ENCODE assay signal across 10 mouse cellular contexts in genomic region chr14:96908737-96909136, GRCm38 (mm10).
DNase-seq lines count a peak whose midpoint lies in the region; ATAC-seq and TF ChIP-seq lines count a peak whose summit lies in the region.
"Had no signal": no experiment of that assay in that cellular context is flagged by ENCODE, and none has a peak within 500 bp of the region (broad histone marks: within the 10 kb centered on the region; RNA-seq: fewer than 3 reads in every experiment).

No protein-coding gene starts in this region.

- H3K4me3 ChIP-seq in thymus, adult 2 months (ENCODE audit: control insufficient read depth, insufficient read depth, low read length) = no peak overlapping the region

- H3K27me3 ChIP-seq in thymus, adult 2 months (ENCODE audit: control insufficient read depth, insufficient read depth, low read length) = no peaks in the 10 kb centered on the region

- 8% methylated on average over 2 of the region's 2 CpGs for WGBS in thymus, adult 2 months

- no peaks in the 10 kb centered on the region for H3K36me3 ChIP-seq in thymus, adult 2 months (ENCODE audit: control insufficient read depth, insufficient read depth, low read length)

- no peak for TF ChIP-seq POLR2A in thymus, adult 2 months (IDR thresholded peaks at IDR 0.05; ENCODE audit: control insufficient read depth, extremely low read depth, insufficient read depth, low read length, poor library complexity)

- no peaks in the 10 kb centered on the region for H3K4me1 ChIP-seq in thymus, adult 2 months (replicated peaks; ENCODE audit: control insufficient read depth, insufficient read depth, low read length)

- no peak overlapping the region for H3K27ac ChIP-seq in thymus, adult 2 months (ENCODE audit: control insufficient read depth, insufficient read depth, low read length)

- peak; percentile 92 for ATAC-seq in megakaryocyte progenitor cell, adult 5-6 weeks (replicated peaks; ENCODE audit: poor library complexity)
- ATAC-seq in frontal cortex, adult (ENCODE audit: low TSS enrichment) = no peak

- TF ChIP-seq CTCF in thymus, adult 2 months (IDR thresholded peaks at IDR 0.05; ENCODE audit: borderline replicate concordance, control insufficient read depth, extremely low read depth, insufficient read depth, low read length, poor library complexity) = no peak

- peak; percentile 10 for DNase-seq in left cerebral cortex, adult 11 months (ENCODE audit: low spot score)
- no peak for DNase-seq in left cerebral cortex, adult 18-20 months (ENCODE audit: low spot score in 2 of 2)
- peak; percentile 38 for DNase-seq in MN1 (ENCODE audit: low spot score)
- DNase-seq in embryo, embryonic 10.5 days (ENCODE audit: low spot score) = peak; percentile 77
- DNase-seq in cerebellum, postnatal 36 days = no peak
- DNase-seq in thymus, adult 2 months = no peak
- DNase-seq: lung, postnatal 4 days; right cerebral cortex, postnatal 14 days had no signal

Comparison
In these comparisons a context has a peak if more than half of its experiments do, and no peak if none do; other contexts are left out.
1. DNase-seq: peak in left cerebral cortex, adult 11 months (single experiment), MN1 (single experiment) and embryo, embryonic 10.5 days (single experiment); none in left cerebral cortex, adult 18-20 months (0 of 2), cerebellum, postnatal 36 days (0 of 2) and thymus, adult 2 months (single experiment).